Mouse (Mus musculus) kidney, postnatal 0 days (tissue): ENCODE measurements at regions not wholly inside any gene's neighbourhood (a gene's known extent, or its start where the extent isn't known, plus 50 kb on each side); places are given as distances from the start of the nearest gene placed in this dataset.

ENCODE experiments used
- ATAC-seq: fragments of 200-750 bp; cut with Nextera tagmentation; replicated peaks from 2 replicates; pipeline ENCODE4 v1.8.0; 2017; ENCODE audit warnings: low read depth, moderate number of reproducible peaks, moderate TSS enrichment, moderate library complexity; ENCODE audit not compliant: low FRiP score
- DNase-seq: peaks from one replicate; pipeline ENCODE4 v3.0.0-alpha.2; 2016; ENCODE audit warnings: low spot score
- H3K27ac ChIP-seq: fragments of 300-500 bp; sonication (generic); 2 replicates; pipeline ENCODE4 v1.5.1; 2014; ENCODE audit warnings: mild to moderate bottlenecking
- H3K27me3 ChIP-seq: fragments of 300-500 bp; sonication (generic); 2 replicates; pipeline ENCODE4 v1.6.1; 2014; ENCODE audit warnings: low read length, mixed read lengths; ENCODE audit not compliant: insufficient read depth
- H3K36me3 ChIP-seq: fragments of 300-500 bp; sonication (generic); 2 replicates; pipeline ENCODE4 v1.6.1; 2014; ENCODE audit warnings: low read length, mixed read lengths; ENCODE audit not compliant: insufficient read depth
- H3K4me1 ChIP-seq: fragments of 300-500 bp; sonication (generic); replicated peaks from 2 replicates; pipeline ENCODE4 v1.6.1; 2014; ENCODE audit warnings: antibody characterized with exemption, low read length, mixed read lengths; ENCODE audit not compliant: insufficient read depth
- H3K4me2 ChIP-seq: fragments of 300-500 bp; sonication (generic); 2 replicates; pipeline ENCODE4 v1.6.1; 2014; ENCODE audit warnings: mild to moderate bottlenecking, low read length, moderate library complexity, mixed read lengths
- H3K4me3 ChIP-seq: fragments of 300-500 bp; sonication (generic); replicated peaks from 2 replicates; pipeline ENCODE4 v1.5.1; 2014; ENCODE audit warnings: low read depth, low read length
- H3K9ac ChIP-seq: fragments of 300-500 bp; sonication (generic); 2 replicates; pipeline ENCODE4 v1.6.1; 2014; ENCODE audit warnings: low read depth, low read length
- H3K9me3 ChIP-seq: fragments of 300-500 bp; sonication (generic); replicated peaks from 2 replicates; pipeline ENCODE4 v1.6.1; 2016; ENCODE audit warnings: low read length, inconsistent platforms, mixed read lengths
- CTCF ChIP-seq: IDR thresholded peaks from 2 replicates; pipeline ENCODE4 v1.5.1; 2016; ENCODE audit warnings: antibody characterized with exemption, low read depth, mild to moderate bottlenecking, moderate library complexity
- WGBS: fragments of 180-500 bp; shearing (Covaris S2); extraction: QIAGEN DNeasy Blood & Tissue Kit; methylation state at CpG from one replicate; pipeline ENCODE4 v1.1.7; 2014; 5-methylcytosine and 5-hydroxymethylcytosine counted together

- Histone ChIP-seq H3K9ac (no peak overlapping the region), H3K27me3 (no peaks in the 10 kb centered on the region), H3K27ac (no peak overlapping the region), H3K36me3 (no peaks in the 10 kb centered on the region), H3K4me2 (no peak overlapping the region), H3K4me1 (no peaks in the 10 kb centered on the region), H3K9me3 (no peaks in the 10 kb centered on the region), H3K4me3 (no peak overlapping the region)
- ATAC-seq (no peak), DNase-seq (no peak)
- no peak for TF ChIP-seq CTCF
- WGBS, result 75% methylated on average over 1 of the region's 1 CpGs
Observed at GRCm38 (mm10) chr3:141353961-141354360, 111.1 kb upstream of the Unc5c start.

GRCm38 (mm10) chr3:141393005-141393404, 72.0 kb upstream of the Unc5c start:
- WGBS, result 95% methylated on average over 1 of the region's 1 CpGs
- Histone ChIP-seq H3K4me3 (no peak overlapping the region), H3K27me3 (no peaks in the 10 kb centered on the region), H3K36me3 (no peaks in the 10 kb centered on the region), H3K4me1 (no peaks in the 10 kb centered on the region), H3K4me2 (no peak overlapping the region), H3K9ac (no peak overlapping the region), H3K9me3 (no peaks in the 10 kb centered on the region), H3K27ac (no peak overlapping the region)
- TF ChIP-seq CTCF, result no peak
- ATAC-seq, result no peak
- no peak for DNase-seq

- 79% methylated on average over 2 of the region's 2 CpGs for WGBS
Observed at GRCm38 (mm10) chr3:141398214-141398613, 66.8 kb upstream of the Unc5c start.

More at GRCm38 (mm10) chr3:141398214-141398613, 66.8 kb upstream of the Unc5c start:
- Histone ChIP-seq H3K9ac (no peak overlapping the region), H3K9me3 (no peaks in the 10 kb centered on the region), H3K4me2 (no peak overlapping the region), H3K27ac (no peak overlapping the region), H3K4me1 (no peaks in the 10 kb centered on the region), H3K36me3 (no peaks in the 10 kb centered on the region), H3K4me3 (no peak overlapping the region), H3K27me3 (no peaks in the 10 kb centered on the region)
- ATAC-seq (no peak), DNase-seq (no peak)
- no peak for TF ChIP-seq CTCF
